Mouse (Mus musculus) heart, adult 8-10 months (tissue): ENCODE measurements around the gene Plk5. TPM values are rescaled to one million over a fixed set of nuclear protein-coding genes. Genes with fewer than 3 reads are reported as not detected.

Experiments used
- DNase-seq: peaks from one replicate; pipeline ENCODE4 v3.0.0; 2022; ENCODE audit warnings: low spot score
- total RNA-seq, 4 experiments: library from RNA; stranded (reverse); gene quantifications; 2 replicates each; pipeline ENCODE4 v1.2.4; 2022

Gene Plk5
- total RNA-seq, 4 experiments from 2014 or later: 0.91 to 1.3 (median 1.1) TPM

- no peak for DNase-seq
Measured at GRCm38 (mm10) chr10:80386735-80387471, 30.6 kb downstream of the Plk5 start.

- peak; percentile 72 for DNase-seq
Measured at GRCm38 (mm10) chr10:80387522-80387959, 31.3 kb downstream of the Plk5 start, which contains the start of gene Mex3d. Gene Mex3d (minus strand): TSS chr10:80387659.

- no peak for DNase-seq
Measured at GRCm38 (mm10) chr10:80388731-80389130, 32.5 kb downstream of the Plk5 start.

- no peak for DNase-seq
Measured at GRCm38 (mm10) chr10:80389185-80389708, 33.0 kb downstream of the Plk5 start.

- DNase-seq: no peak
Measured at GRCm38 (mm10) chr10:80390697-80391096, 34.4 kb downstream of the Plk5 start.

- no peak for DNase-seq
Measured at GRCm38 (mm10) chr10:80392687-80393086, 36.4 kb downstream of the Plk5 start.

- no peak for DNase-seq
Measured at GRCm38 (mm10) chr10:80395025-80395627, 38.9 kb downstream of the Plk5 start.

GRCm38 (mm10) chr10:80396822-80397523 is 40.7 kb downstream of the Plk5 start:
- no peak for DNase-seq

- no peak for DNase-seq
Measured at GRCm38 (mm10) chr10:80397524-80398173, 41.4 kb downstream of the Plk5 start.

- DNase-seq: no peak
Measured at GRCm38 (mm10) chr10:80398174-80398535, 41.9 kb downstream of the Plk5 start.

- peak; percentile 95 for DNase-seq
Measured at GRCm38 (mm10) chr10:80398719-80399190, 42.5 kb downstream of the Plk5 start.

GRCm38 (mm10) chr10:80399191-80399972 is 43.1 kb downstream of the Plk5 start, which contains the start of gene Mbd3:
Gene Mbd3 (minus strand): TSS chr10:80399550.
- peak; percentile 99 for DNase-seq

GRCm38 (mm10) chr10:80399973-80400703 is 43.9 kb downstream of the Plk5 start:
- no peak for DNase-seq

GRCm38 (mm10) chr10:80400704-80401161 is 44.5 kb downstream of the Plk5 start:
- no peak for DNase-seq

- no peak for DNase-seq
Measured at GRCm38 (mm10) chr10:80403044-80403692, 46.9 kb downstream of the Plk5 start.

GRCm38 (mm10) chr10:80405481-80406173 is 49.4 kb downstream of the Plk5 start:
- DNase-seq: no peak

- DNase-seq: peak; percentile 96
Measured at GRCm38 (mm10) chr10:80406684-80407501, 50.6 kb downstream of the Plk5 start, which contains the start of gene Uqcr11. Gene Uqcr11 (minus strand): TSS chr10:80406830.

GRCm38 (mm10) chr10:80407924-80408323 is 51.7 kb downstream of the Plk5 start:
- no peak for DNase-seq
